Mouse (Mus musculus) brain, embryonic 14.5 days (tissue): ENCODE measurements around the gene Psmb6.

ENCODE experiments used
- CTCF ChIP-seq: fragments of 200-500 bp; IDR thresholded peaks from 2 replicates; pipeline ENCODE4 v1.5.1; 2012; ENCODE audit warnings: inconsistent platforms, mild to moderate bottlenecking, moderate library complexity, borderline replicate concordance; ENCODE audit not compliant: insufficient read depth, insufficient read length; ENCODE audit errors: extremely low read depth
- POLR2A ChIP-seq: fragments of 200-500 bp; IDR thresholded peaks from 2 replicates; pipeline ENCODE4 v1.6.1; 2012; ENCODE audit warnings: mild to moderate bottlenecking, inconsistent platforms, borderline replicate concordance; ENCODE audit not compliant: poor library complexity, insufficient read depth, insufficient read length, severe bottlenecking; ENCODE audit errors: extremely low read depth

DNA sequence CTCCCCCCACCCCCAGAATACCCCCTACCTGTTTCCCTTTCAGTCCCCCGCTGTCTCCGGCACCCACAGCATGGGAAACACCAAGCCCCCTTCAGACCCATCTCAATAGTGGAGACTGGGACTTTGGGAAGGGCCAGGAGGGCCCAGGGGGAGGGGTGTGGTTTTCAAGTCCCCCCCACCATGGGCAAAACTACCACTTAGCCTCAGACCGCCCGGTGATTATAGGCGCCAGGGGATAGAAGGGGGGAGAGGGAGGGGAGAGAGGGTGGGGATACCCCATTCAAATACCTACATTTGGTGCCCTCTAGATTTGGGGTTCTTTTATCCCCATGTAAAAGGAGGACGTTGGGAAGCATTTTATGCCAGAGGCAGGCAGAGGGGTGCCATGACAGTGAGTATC, 7.7 kb downstream of the Psmb6 start, which contains the start of gene Gm40193:
- TF ChIP-seq CTCF (no peak), POLR2A (no peak)
